Mouse (Mus musculus) embryonic facial prominence, embryonic 11.5 days (tissue): Measurements from ENCODE around the gene Grin2a. TPM values are rescaled to one million over a fixed set of nuclear protein-coding genes. Genes with fewer than 3 reads are reported as not detected.

ENCODE experiments used
- ATAC-seq: fragments of 200-750 bp; cut with Nextera tagmentation; replicated peaks from 2 replicates; pipeline ENCODE4 v1.8.0; 2017; ENCODE audit warnings: low read depth; ENCODE audit not compliant: insufficient number of reproducible peaks, low FRiP score, low TSS enrichment
- DNase-seq: peaks from one replicate; pipeline ENCODE4 v3.0.0-alpha.2; 2015; ENCODE audit warnings: low spot score
- H3K27ac ChIP-seq: fragments of 300-500 bp; sonication (generic); replicated peaks from 2 replicates; pipeline ENCODE4 v1.5.1; 2014; ENCODE audit warnings: mild to moderate bottlenecking, low read depth, low read length, control low read depth
- H3K27me3 ChIP-seq: fragments of 300-500 bp; sonication (generic); 2 replicates; pipeline ENCODE4 v1.6.1; 2014; ENCODE audit warnings: mild to moderate bottlenecking, low read length, moderate library complexity, mixed read lengths; ENCODE audit not compliant: control insufficient read depth, insufficient read depth
- H3K36me3 ChIP-seq: fragments of 300-500 bp; sonication (generic); replicated peaks from 2 replicates; pipeline ENCODE4 v1.6.1; 2014; ENCODE audit warnings: low read depth, mild to moderate bottlenecking, low read length, moderate library complexity, mixed read lengths; ENCODE audit not compliant: control insufficient read depth, insufficient read depth
- H3K4me1 ChIP-seq: fragments of 300-500 bp; sonication (generic); 2 replicates; pipeline ENCODE4 v1.6.1; 2014; ENCODE audit warnings: low read length, mixed read lengths; ENCODE audit not compliant: control insufficient read depth, insufficient read depth
- H3K4me2 ChIP-seq: fragments of 300-500 bp; sonication (generic); 2 replicates; pipeline ENCODE4 v1.6.1; 2014; ENCODE audit warnings: low read depth, mild to moderate bottlenecking, control low read depth, low read length, moderate library complexity
- H3K4me3 ChIP-seq: fragments of 300-500 bp; sonication (generic); 2 replicates; pipeline ENCODE4 v1.5.1; 2014; ENCODE audit warnings: low read depth, low read length, control low read depth
- H3K9ac ChIP-seq: fragments of 300-500 bp; sonication (generic); replicated peaks from 2 replicates; pipeline ENCODE4 v1.6.1; 2014; ENCODE audit warnings: mild to moderate bottlenecking, control low read depth, low read length
- H3K9me3 ChIP-seq: fragments of 300-500 bp; sonication (generic); replicated peaks from 2 replicates; pipeline ENCODE4 v1.6.1; 2016; ENCODE audit warnings: mild to moderate bottlenecking, low read length, inconsistent platforms, mixed read lengths; ENCODE audit not compliant: control insufficient read depth
- WGBS: fragments of 180-500 bp; shearing (Covaris S2); extraction: QIAGEN DNeasy Blood & Tissue Kit; methylation state at CpG from one replicate; pipeline ENCODE4 v1.1.7; 2014; 5-methylcytosine and 5-hydroxymethylcytosine counted together
- polyA plus RNA-seq: library from polyadenylated mRNA; unstranded; fragments of >200 nt; fragmentation: Nextera tagmentation; extraction: Ambion mirVana; gene quantifications from 2 replicates; pipeline ENCODE4 v1.2.1, GENCODE M21; 2014

Gene Grin2a
- polyA plus RNA-seq, 1 experiment from 2014 or later = 0.22 TPM

GRCm38 (mm10) chr16:9895581-9895980 is 99.8 kb downstream of the Grin2a start:
- Histone ChIP-seq H3K36me3 (no peaks in the 10 kb centered on the region), H3K27me3 (no peaks in the 10 kb centered on the region), H3K9ac (no peak overlapping the region), H3K9me3 (no peaks in the 10 kb centered on the region), H3K4me1 (no peaks in the 10 kb centered on the region), H3K4me2 (no peak overlapping the region), H3K27ac (no peak overlapping the region), H3K4me3 (no peak overlapping the region)
- ATAC-seq (no peak), DNase-seq (no peak)
- 79% methylated on average over 7 of the region's 7 CpGs for WGBS

- Histone ChIP-seq H3K4me1 (no peaks in the 10 kb centered on the region), H3K36me3 (no peaks in the 10 kb centered on the region), H3K4me3 (no peak overlapping the region), H3K9ac (no peak overlapping the region), H3K27ac (no peak overlapping the region), H3K4me2 (no peak overlapping the region), H3K27me3 (no peaks in the 10 kb centered on the region), H3K9me3 (no peaks in the 10 kb centered on the region)
- 81% methylated on average over 4 of the region's 4 CpGs for WGBS
- ATAC-seq (no peak), DNase-seq (no peak)
These were observed 109.2 kb downstream of the Grin2a start for GRCm38 (mm10) chr16:9886155-9886554.

GRCm38 (mm10) chr16:9884141-9884540 is 111.2 kb downstream of the Grin2a start:
- 91% methylated on average over 2 of the region's 2 CpGs for WGBS
- Histone ChIP-seq H3K4me1 (no peaks in the 10 kb centered on the region), H3K4me3 (no peak overlapping the region), H3K27me3 (no peaks in the 10 kb centered on the region), H3K36me3 (no peaks in the 10 kb centered on the region), H3K9me3 (no peaks in the 10 kb centered on the region), H3K27ac (no peak overlapping the region), H3K9ac (no peak overlapping the region), H3K4me2 (no peak overlapping the region)
- DNase-seq = no peak
- no peak for ATAC-seq

- Histone ChIP-seq H3K4me1 (no peaks in the 10 kb centered on the region), H3K36me3 (no peaks in the 10 kb centered on the region), H3K27ac (no peak overlapping the region), H3K4me3 (no peak overlapping the region), H3K9ac (no peak overlapping the region), H3K9me3 (no peaks in the 10 kb centered on the region), H3K27me3 (no peaks in the 10 kb centered on the region), H3K4me2 (no peak overlapping the region)
- no peak for DNase-seq
- WGBS = 85% methylated on average over 4 of the region's 4 CpGs
- no peak for ATAC-seq
These were observed 112.9 kb downstream of the Grin2a start for GRCm38 (mm10) chr16:9882420-9882819.

- Histone ChIP-seq H3K27me3 (no peaks in the 10 kb centered on the region), H3K4me1 (no peaks in the 10 kb centered on the region), H3K9me3 (no peaks in the 10 kb centered on the region), H3K4me3 (no peak overlapping the region), H3K4me2 (no peak overlapping the region), H3K27ac (no peak overlapping the region), H3K9ac (no peak overlapping the region), H3K36me3 (no peaks in the 10 kb centered on the region)
- no peak for ATAC-seq
- WGBS = 65% methylated on average over 4 of the region's 4 CpGs
- DNase-seq = no peak
These were observed 122.4 kb downstream of the Grin2a start for GRCm38 (mm10) chr16:9873001-9873400.

GRCm38 (mm10) chr16:9865710-9866109 is 129.7 kb downstream of the Grin2a start:
- 81% methylated on average over 3 of the region's 3 CpGs for WGBS
- no peak for ATAC-seq
- Histone ChIP-seq H3K4me1 (no peaks in the 10 kb centered on the region), H3K4me2 (no peak overlapping the region), H3K36me3 (no peaks in the 10 kb centered on the region), H3K27ac (no peak overlapping the region), H3K9me3 (no peaks in the 10 kb centered on the region), H3K9ac (no peak overlapping the region), H3K4me3 (no peak overlapping the region), H3K27me3 (no peaks in the 10 kb centered on the region)
- no peak for DNase-seq

GRCm38 (mm10) chr16:9865039-9865438 is 130.3 kb downstream of the Grin2a start:
- no peak for ATAC-seq
- WGBS = 82% methylated on average over 4 of the region's 4 CpGs
- H3K36me3 ChIP-seq = no peaks in the 10 kb centered on the region
- H3K9me3 ChIP-seq = no peaks in the 10 kb centered on the region
- H3K4me3 ChIP-seq = no peak overlapping the region
- no peak overlapping the region for H3K27ac ChIP-seq
- no peak overlapping the region for H3K9ac ChIP-seq
- H3K27me3 ChIP-seq = no peaks in the 10 kb centered on the region
- no peaks in the 10 kb centered on the region for H3K4me1 ChIP-seq
- no peak for DNase-seq
- H3K4me2 ChIP-seq = no peak overlapping the region

- no peak overlapping the region for H3K9ac ChIP-seq
- WGBS = 77% methylated on average over 2 of the region's 2 CpGs
- no peaks in the 10 kb centered on the region for H3K36me3 ChIP-seq
- no peak overlapping the region for H3K4me3 ChIP-seq
- no peak overlapping the region for H3K4me2 ChIP-seq
- DNase-seq (no peak), ATAC-seq (no peak)
- H3K4me1 ChIP-seq = no peaks in the 10 kb centered on the region
- H3K9me3 ChIP-seq = no peaks in the 10 kb centered on the region
- H3K27me3 ChIP-seq = no peaks in the 10 kb centered on the region
- H3K27ac ChIP-seq = no peak overlapping the region
These were observed 137.6 kb downstream of the Grin2a start for GRCm38 (mm10) chr16:9857758-9858157.
